Mouse (Mus musculus): ENCODE measurements around the gene Clcf1.
"Not testable (repeated sequence)": the region's sequence is repeated elsewhere in the genome, so short reads cannot be mapped to it uniquely, and the experiment has no call there.

Gene Clcf1

DNA sequence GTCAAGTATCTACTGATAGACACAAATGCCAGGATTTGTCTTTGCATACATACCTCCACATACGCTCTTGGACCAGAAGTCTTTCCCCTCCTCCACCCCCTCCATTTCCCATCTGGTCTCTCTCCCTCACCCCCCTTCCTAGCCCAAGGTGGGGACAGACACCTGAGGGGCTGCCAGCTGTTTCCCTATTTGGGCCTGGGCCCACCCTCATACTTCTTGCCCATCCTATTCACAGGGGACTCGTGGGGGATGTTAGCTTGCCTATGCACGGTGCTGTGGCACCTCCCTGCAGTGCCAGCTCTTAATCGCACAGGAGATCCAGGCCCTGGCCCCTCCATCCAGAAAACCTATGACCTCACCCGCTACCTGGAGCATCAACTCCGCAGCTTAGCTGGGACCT is 5.9 kb downstream of the Clcf1 start:
- no peak for DNase-seq

DNA sequence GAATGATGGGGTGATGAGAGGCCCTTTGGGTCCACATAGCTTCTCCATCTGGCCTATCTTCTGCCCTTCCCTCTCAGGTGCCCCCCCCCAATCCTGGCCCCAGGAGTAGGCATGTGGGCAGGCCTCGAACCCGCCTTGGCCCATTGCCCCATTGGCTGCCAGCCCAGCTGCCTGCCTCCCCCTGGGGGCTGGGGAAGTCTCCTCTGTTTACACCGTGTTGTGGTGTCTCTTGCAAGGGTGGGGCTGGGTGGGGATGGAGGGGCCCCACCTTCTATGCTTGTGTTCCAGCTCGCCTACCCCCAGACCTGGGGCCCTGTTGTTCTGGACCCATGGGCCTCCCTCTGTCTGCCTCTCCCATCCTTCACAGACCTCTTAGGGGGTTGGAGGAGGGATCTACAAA is 6.4 kb downstream of the Clcf1 start:
- DNase-seq, result no peak

DNA sequence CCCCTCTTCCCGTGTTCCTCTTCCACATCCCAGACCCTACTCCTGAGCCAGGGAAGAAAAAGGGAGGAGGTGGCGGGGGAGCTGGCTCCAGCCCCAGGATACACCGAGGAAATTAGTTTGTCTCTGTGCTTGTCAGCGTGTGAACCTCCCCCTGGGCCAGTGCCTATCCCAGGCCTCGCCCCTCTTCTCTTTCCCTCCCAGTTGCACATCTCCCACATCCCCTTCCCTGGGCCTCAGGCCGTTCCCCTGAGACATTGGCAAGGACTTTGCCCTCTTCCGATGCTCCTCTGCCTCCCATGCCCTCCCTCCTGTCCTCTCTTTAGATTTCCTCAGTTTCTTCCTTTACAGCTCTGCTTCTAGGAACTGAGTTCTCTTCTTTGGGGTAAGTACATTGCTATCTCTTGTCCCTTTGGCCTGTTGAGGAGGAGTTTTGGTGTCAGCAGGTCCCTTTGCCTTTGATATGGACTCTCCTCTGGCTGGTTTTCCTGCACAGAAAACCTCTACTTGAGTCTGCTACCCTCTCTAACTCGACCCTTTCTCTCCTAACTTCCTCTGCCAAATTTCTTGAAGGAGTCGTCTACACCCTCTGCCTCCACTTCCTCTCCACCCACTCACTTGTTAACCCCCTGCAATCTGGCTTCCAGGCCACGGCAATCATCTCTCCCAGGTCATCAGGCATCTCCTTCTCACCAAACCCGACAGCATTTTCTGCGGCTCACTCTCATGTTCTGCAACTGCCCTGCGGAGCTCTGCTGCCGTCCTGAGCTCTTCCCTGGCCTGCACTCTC is 7.1 kb downstream of the Clcf1 start:
- peak; percentile 29 for DNase-seq

DNA sequence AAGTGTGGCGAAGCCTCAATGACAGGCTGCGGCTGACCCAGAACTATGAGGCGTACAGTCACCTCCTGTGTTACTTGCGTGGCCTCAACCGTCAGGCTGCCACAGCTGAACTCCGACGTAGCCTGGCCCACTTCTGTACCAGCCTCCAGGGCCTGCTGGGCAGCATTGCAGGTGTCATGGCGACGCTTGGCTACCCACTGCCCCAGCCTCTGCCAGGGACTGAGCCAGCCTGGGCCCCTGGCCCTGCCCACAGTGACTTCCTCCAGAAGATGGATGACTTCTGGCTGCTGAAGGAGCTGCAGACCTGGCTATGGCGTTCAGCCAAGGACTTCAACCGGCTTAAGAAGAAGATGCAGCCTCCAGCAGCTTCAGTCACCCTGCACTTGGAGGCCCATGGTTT is 8.1 kb downstream of the Clcf1 start:
- DNase-seq, result peak; percentile 15

DNA sequence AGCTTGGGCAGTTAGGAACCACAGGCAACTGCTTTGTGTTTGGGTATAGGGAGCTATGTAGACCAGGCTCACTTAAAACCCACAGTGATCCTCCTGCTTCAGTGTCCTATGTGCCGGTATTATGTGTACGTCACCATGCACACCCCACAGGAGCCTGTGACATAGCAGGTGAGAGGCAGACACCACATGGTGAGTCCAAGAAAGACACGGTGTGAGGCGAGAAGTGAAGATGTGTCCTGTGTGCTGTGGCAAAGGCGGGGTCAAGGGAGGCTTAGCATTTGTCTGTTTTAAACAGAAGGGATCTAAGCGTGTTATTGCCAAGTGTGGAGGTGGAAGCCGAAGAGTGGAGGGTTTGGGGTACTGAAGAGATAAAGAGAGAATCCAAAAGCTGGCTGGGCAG is 12.7 kb downstream of the Clcf1 start:
- no peak for DNase-seq

DNA sequence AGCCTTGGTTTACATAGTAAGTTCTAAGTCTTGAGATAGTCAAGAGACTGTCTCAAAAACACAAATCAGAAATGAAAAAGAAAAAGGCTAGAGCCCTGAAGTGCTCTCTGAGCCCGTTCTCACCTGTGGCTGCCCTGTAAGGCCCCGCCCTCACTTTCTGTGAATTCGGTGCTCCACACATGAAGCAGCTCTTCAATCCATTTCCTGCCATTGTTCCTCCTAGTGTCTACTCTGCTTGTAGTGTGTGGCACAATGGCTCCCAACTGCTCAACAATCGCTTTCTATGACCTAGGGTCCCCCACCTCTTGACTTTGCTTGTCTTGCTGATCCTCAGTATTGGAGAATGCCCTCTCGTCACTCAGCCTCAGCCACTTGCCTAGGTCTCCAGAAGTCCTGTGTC is 13.4 kb downstream of the Clcf1 start:
- no peak for DNase-seq

DNA sequence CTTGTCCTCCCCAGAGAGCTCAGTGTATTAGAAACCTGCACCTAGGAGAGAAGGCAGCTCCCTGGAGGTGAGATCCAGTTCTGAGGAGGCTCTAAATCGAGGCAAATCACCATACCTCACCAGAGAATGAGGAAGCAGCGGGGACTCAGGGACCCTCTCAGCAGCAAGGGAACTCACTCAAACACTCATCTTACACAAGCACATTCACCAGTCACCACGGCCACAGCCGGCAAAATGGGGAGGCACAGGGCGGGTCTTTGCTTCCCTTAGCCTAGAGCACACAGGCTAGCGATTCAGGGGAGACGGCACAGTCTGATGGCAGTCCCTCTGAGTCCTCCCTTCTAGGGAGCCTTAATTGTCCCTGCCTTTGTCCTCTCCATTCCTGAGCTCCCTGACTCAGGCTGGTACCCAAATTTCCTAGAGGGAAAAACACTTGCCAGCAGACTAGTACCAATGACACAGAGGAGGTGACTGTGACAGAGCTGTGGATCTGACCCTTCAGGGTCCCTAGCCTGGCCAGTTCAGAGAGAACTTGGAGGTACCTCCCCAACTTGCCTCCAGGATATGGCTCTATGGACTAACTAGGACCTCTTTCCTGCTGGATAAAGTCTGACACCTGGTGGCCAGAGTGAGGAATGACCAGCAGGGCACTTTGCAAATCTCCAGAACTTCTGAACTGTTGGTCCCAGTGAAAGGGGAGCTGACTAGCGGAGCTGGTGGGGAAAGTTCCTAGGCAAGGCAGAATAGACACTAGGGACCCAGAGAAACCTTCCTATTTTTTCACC is 14.0 kb downstream of the Clcf1 start:
- peak; percentile 90 for DNase-seq

DNA sequence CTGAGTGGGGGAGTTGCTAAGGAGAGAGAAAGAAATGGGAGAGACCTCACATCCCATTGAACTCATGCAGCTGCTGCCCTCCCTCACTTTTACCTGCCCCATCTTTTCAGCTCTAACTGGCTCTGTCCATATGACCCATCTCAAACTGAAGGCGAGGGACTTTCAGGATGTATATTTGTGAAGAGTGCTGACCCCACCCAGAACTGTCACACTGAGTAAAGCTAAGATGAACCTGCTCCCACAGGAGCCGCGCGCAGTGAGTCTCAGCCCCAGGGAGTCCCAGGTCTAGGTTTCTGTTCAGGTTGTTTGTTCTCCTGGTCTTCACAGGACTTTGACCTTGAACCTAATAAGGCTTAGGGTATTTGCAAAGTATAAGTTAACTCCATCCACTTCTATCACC is 14.9 kb downstream of the Clcf1 start:
- DNase-seq, result no peak

DNA sequence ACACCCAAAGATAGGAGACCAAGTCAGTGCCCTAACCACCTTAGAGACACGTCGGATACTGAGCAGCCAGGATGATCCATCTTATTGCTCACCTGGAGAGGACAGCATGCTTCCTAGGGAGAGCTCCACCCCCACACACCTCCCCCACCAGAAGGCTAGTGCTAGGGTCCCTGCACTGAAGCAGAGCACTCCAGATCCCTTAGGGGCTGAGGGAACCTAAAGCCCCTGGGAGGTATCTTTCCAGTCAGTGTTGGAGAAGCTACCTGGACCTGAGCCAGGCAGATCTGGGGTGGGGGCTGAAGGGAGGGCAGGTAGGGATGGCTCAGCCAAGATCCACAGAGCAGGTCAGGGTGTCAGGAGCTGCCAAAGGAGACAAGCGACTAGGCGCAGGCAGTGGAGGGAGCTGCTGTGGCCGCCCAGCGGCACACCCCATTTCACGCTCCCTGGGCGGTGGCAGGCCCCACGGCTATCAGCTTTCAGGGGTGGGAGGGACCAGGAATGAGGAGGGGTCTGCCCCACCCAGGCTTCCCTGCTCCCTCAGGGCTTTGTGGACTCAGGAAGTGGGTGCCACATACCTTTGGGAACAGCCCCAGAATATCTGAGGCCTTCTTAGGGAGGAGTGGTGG is 15.5 kb downstream of the Clcf1 start:
- DNase-seq, result no peak

DNA sequence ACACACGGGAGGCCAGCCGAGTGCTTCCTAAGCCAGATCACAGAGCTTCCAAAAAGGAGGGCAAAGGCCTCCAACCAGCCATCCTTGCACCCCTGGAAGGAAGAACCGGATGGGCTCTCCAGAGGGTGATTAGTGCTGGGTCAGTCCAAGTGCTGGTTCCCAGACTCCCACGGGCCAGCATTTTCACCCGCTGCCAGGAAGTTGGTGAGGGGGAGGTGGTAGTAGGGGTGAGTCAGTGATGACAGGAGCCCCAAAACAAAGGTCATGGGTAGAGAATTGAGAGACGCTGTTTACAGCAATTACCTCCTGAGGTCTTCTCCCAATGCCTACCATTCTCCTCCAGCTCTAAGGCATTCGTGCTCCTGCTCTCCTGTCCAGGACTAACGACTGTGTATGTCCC is 16.4 kb downstream of the Clcf1 start:
- DNase-seq, result no peak

DNA sequence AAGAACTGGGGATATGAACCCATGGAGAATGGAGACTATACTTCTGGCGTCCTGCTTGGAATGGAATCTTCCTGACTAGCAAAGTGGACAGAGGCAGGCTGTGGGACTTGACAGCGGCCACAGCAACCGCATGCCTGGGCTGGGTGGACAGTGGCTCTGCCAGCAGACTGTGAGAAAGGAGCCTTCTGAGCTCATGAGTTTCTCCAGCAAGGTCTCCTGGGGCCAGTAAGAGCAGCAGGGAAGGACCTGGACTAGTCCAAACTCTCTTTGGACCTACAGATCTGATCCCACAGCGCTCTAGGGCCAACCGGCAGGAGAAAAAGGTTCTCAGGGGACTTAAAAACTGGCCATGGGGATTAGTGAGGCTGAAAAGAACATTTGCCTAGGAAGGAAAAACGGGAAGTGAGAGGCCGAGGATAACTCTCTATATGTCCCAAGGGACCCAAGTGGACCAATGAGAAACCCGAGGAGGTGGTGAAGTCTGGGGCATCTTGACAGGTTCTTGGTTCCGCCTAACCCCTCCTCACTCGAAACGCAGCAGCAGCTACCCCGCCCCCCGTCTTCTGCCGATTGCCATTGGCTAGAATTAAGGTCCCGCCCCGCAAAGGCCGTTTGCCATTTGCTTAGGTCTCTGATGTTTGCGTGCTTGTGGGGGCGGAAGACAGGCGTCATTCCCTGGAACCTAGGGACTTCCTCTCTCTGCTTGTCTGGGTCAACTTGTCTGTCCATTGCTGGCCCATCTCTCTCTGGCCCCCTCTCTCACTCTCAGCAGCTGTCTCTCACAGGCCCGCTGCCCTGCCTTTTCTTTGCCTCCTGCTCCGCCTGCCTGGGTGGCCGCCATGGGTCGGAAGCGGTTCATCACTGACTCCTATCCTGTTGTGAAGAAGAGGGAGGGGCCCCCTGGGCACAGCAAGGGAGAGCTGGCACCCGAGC is 17.5 kb downstream of the Clcf1 start, which contains the start of gene Pold4:
TSS of gene Pold4 (plus strand) at position 647 of the 933 bp plus-strand sequence.
- peak; percentile 95 for DNase-seq

DNA sequence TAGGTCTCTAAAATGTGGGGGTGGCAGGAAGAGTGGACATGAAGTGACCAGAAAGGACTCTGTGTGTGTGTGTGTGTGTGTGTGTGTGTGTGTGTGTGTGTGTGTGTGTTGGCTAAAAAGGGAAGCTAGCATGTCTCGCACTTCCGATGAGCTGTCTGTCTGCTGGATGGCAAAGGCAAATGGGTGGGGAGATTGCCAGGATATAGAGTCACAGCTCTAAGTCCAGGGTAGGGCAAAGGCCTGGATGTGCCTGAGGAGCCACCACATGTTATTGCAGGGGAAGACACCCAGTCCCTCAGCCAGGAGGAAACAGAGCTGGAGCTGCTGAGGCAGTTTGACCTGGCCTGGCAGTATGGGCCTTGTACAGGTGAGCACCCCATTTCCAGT is 18.1 kb downstream of the Clcf1 start:
- DNase-seq, result no peak

DNA sequence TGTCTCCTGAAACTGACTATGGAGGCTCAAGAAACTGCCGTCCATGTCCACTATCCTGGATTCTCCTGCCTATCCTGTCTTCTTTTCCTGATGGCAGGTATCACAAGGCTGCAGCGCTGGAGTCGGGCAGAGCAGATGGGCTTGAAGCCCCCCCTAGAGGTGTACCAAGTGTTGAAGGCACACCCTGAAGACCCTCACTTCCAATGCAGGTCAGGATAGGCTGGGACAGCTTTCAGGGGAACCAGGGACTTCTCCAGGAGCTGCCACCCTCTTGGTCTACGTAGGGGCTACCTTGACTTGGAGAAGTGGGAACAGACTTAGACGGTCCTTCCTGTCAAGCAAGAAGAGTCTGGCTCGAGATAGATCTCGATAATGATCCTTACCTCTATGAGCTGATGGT is 18.6 kb downstream of the Clcf1 start:
- DNase-seq, result no peak

DNA sequence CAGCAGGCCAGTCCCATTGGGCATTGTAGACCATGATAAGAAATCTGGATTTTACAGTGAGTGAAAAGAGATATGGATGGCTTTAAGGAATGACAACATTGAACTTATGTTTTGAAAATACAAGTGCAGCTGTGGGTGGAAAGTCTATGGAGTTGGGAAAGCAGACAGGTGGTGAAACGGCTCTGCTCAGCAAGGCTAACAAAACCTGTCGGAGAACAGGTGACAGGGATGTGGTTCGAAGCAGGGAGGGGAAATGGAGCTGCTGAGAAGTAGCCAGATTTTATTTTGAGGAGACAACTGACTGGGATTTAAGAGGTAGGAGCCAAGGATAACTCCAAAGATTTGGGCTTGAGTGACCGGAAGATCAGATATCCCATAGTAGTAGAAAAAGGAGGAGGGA is 20.5 kb downstream of the Clcf1 start:
- DNase-seq, result no peak

DNA sequence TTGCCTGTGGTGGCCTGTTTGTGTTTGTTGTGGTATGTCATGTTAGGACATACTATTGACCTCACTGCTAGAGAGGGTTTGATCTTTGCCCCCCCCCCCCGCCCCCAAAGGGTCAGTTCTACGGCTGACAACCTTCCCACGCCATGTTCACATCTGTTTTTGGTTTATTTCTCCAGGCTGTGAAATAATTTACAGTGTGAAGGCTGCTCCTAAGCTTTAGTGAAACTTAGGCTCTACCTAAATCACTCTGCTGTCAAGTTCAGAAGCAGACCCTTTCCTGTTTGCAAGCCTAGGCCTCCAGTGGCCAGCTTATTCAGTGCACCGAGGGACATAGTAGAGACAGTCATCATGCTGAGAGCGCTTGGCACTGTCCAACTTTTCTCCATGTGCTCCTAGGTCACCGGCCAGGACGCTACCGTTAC is 26.2 kb downstream of the Clcf1 start:
- DNase-seq, result no peak

DNA sequence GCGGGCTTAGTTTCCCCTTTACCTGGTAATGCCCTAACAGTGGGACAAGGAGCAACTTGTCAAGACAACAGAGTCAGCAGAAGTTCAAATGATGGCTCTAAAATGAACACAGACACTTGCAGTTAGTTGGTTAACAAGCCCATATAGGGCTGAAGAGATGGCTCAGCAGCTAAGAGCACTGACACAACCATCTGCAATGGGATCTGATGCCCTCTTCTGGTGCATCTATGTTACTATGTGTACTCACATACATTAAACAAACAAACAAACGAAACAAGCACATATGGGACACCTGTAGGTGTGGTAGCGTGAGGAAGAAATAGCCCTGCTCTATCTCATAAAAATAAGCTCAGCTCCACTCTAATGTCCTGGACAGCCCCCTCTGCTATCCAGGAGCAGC is 28.4 kb downstream of the Clcf1 start:
- DNase-seq, result no peak

DNA sequence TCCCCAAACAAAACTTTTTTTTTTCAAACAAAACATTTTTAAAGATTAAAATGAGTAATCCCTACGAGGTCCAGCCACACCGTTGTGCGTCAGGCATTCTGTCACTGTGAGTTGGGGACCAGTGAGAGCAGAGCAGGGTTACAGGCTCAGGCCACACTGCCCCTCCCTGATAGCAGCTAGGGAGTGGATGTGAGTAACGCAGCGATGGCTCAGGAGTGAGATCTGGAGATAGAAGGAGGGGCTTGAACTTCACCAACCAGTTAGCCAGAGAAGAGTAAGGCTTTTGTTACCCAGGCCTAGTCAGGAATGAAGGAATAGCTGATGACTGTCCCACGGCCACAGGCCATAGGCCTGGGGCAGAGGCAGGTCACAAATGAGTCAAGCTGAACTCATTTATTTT is 30.7 kb downstream of the Clcf1 start:
- no peak for DNase-seq

DNA sequence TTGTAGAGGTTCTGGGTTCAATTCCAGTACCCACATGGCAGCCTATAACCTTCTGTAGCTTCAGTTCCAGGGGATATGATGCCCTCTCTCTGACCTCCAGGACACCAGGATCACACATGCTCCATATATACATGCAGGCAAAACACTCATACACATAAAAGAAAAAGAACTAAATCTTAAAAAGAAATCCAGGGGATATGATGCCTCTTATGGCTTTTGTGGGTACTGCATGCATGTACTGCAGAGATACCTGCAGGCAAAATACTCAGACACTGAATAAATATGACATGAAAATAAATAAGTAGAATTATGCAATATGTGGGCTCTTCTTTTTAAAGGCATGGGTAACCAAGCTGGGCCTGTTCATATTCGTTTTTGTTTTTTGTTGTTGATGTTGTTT is 33.0 kb downstream of the Clcf1 start:
- DNase-seq, result peak; percentile 40

DNA sequence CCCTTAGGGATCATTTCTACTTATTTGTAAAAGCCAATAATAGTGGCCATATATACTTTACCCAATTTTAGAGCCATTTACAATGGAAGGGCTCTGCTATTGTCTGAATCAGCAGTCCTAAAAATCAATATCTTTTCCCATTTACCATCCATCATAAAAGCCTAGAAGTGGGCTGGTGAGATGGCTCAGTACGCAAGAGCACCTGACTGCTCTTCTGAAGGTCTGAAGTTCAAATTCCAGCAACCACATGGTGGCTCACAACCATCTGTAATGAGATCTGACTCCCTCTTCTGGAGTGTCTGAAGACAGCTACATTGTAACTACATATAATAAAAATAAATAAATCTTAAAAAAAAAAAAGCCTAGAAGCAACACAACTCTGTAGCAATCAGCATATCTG is 34.6 kb downstream of the Clcf1 start:
- not testable (repeated sequence) for DNase-seq

DNA sequence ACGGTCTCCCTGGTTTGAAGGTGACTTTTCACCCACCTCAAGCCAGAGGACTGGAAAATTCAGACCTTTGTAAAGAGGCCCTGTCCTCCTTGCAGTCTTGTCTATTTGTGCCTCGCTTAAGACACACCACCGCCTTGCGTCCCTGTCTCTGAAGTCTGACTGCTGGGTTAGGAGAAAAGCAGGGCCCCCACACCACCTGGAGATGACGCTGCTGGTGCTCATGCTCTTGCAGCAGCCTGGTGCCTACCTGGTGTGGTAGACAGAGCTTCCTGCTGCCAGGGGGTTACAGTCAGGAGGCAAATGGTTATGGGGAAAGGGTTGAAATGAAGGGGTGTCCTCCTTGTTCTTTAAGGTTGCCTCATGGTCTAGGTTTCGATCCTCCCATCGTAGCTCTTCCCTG is 40.2 kb downstream of the Clcf1 start:
- no peak for DNase-seq

DNA sequence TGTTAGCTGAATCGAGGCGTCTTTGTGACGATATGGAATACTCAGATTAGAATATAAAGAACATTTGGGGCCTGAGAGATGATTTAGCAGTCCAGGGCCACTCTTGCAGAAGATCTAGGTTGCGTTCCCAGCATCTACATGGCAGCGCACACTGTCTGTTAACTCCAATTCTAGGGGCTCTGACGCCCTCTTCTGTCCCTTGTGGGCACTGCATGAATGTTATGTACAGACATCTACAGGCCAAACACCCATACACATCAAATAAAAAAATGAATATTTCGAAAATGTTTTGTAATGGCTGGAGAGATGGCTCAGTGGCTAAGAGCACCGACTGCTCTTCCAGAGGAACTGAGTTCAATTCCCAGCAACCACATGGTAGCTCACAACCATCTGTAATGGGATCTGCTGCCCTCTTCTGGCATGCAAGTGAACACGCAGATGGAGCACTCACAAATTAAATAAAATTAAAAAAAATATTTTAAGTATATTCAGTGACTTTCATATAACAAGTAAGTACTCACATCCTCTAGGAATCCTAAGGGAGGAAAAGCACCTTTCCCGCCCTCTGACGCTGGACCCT is 41.6 kb downstream of the Clcf1 start:
- DNase-seq, result peak; percentile 21

DNA sequence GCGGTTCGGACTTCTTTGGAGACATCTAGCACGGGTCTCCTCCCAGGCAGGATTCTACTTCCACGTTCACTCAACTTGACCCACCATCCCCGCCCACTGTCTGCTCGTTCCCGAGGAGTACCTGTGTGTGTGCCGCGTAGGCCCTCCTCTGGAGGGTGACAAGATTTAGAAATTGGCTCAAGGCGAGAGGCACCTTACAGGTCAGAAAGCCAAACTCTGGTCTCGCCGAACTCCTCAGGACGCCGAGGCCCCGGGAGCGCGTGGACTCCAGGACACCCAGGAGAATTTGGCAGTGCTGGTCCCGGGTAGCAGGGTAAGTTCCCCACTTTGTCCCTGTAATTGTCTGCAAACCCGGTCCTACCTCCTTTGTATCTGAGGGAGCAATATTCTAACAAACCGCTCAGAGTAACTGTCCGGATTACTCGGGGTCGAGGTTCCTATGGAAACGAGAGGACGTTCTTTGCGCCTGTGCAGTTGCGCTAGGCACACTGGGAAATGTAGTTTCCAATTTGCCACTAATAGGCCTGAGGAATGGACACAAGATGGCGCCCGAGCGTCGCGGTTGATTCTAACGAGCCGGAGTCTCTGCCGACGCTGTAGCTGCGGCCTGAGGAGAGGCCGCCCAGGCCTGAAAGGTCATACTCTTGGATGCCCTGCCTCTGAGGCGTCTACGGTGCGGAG is 43.3 kb downstream of the Clcf1 start:
- peak; percentile 97 for DNase-seq

Data from retina, postnatal 1 day (tissue).